Mouse (Mus musculus) urinary bladder, postnatal 36 days (tissue): ENCODE measurements around the gene Fam19a4.

ENCODE experiments used
- DNase-seq, 2 experiments: peaks; one replicate each; pipeline ENCODE4 v3.0.0; 2022; ENCODE audit warnings: low spot score in 2 of 2, mixed read lengths in 1 of 2

The Fam19a4 gene

GRCm38 (mm10) chr6:97060074-97060681, at the start of gene Fam19a4:
Gene Fam19a4 (minus strand): TSS chr6:97060413.
- DNase-seq: no peak

DNA sequence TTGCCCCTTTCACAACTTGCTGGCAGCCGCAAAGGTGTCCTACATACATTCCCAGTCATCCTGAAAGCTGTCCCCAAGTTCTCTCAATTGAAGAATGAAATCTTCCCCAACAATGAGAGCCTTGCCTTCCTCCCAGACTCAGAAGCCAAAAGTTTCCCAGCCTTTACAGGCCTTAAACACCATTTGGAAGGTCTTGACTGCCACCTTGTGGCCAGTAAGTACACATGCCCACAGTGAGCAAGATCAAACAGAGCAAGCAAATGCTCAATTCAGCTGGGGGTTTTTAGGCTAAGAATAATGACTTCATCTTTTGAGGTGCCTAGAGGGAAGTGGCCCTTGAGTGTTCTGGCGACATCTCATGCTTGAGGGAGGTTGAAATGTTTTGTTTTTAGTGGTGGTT, 46.6 kb upstream of the Fam19a4 start:
- no peak for DNase-seq

DNA sequence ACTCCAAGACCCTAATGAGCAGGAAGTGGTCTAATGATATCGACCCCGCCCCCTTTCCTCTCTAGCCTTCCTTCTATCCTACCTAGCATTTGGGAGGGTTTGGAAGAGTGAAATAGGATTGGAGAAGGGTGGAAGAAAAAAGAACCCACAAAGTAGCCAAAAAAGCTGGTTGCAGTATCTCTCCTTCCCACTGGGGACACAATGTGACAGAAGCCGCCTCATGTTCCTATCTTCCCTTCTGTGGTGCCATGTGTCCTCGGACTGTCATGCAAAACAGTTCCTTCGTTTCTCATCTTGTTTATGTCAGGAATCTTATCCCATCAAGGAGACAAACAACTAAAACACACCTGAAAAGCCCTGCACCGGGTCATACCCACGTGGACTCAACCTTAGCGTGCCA, 45.9 kb upstream of the Fam19a4 start:
- no peak for DNase-seq

DNA sequence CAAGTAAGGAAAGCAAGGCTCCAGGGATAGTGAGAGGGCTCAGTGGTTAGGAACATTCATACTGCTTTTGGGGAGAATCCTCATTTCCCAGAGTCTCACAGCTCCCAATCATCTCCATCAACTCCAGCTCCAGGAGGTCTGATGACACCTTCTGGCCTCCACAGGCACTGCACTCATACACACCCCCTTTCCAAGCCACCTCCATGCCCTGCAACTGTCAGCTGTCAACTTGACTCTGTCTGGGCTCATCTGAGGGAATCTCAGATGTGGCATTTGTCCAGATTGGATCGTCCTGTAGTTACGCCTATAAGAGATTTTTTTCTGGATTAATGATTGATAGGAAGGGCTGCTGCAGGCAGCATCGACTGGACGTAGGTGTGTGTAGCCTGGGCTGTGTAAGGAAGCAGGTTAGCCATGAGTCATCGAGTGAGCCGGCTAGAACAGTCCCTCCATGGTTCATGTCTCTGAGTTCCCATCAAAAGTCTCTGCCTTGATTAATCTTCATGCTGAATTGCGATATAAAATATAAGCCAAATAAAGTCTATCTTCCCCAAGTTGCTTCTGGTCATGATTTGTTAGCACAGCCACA, 44.1 kb upstream of the Fam19a4 start:
- DNase-seq: no peak

- no peak for DNase-seq
These were observed 41.9 kb upstream of the Fam19a4 start for GRCm38 (mm10) chr6:97101958-97102702.

DNA sequence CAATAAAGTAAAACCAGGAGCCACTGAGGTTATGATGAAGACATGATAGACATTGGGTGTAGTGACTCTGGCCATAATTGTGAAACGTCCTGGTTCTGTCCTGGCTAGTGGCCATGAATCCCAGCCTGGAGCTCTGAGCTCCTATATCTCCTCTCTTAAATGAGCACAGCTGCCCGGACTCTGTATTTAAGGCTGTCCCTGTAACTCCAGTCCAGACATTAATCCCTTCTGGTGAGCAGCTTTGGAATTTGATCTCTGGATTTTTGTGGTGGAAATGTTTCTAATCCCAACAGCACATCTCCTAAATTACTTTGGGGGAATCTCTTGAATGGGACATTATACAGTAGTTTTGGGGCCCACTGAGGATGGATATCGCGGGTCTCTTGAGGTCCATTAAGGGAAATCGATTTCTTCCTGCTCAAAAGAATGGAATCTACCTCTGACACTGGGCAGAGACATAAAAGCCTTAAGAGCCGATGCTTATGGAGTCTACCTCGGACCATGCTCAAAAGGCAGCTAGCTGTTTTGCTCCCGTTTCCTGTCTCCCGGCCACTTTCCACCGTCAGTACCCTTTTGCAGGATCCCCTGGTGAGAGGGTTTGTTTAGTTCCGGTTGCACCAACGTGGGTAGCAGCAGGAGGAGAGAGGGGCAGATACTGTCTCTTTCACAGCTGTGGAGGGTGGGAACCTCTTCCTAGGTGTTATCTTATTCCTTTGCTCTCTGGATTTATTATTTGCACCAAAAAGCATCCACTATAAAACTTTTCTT, 41.2 kb upstream of the Fam19a4 start:
- no peak for DNase-seq

DNA sequence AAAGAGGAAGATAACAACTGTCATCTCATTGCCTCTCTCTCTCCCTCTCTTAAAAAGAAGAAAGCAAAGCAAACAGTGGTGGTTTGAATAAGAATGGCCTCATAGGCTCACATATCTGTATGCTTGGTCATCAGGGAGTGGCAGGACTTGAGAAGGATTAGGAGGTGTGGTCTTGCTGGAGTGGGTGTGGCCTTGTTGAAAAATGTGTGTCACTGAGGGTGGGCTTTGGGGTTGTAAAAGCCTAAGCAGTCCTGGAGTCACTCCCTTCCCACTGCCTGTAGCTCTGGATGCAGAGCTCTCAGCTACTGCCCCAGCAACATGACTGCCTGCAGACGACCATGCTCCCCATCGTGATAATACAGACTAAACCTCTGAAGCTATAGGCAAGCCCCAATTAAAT, 22.1 kb upstream of the Fam19a4 start:
- no peak for DNase-seq

GRCm38 (mm10) chr6:97080016-97080415, 19.8 kb upstream of the Fam19a4 start:
- DNase-seq: no peak

- no peak for DNase-seq
These were observed 614 bp downstream of the Fam19a4 start for GRCm38 (mm10) chr6:97059599-97059998.

- DNase-seq: no peak
These were observed 7.9 kb downstream of the Fam19a4 start for GRCm38 (mm10) chr6:97052196-97052770.

- no peak for DNase-seq
These were observed 11.8 kb downstream of the Fam19a4 start for GRCm38 (mm10) chr6:97048403-97048802.

- no peak for DNase-seq
These were observed 13.7 kb downstream of the Fam19a4 start for GRCm38 (mm10) chr6:97046541-97046940.

- DNase-seq: no peak
These were observed 33.0 kb downstream of the Fam19a4 start for GRCm38 (mm10) chr6:97027110-97027677.

GRCm38 (mm10) chr6:97019323-97019722, 40.9 kb downstream of the Fam19a4 start:
- DNase-seq: no peak

DNA sequence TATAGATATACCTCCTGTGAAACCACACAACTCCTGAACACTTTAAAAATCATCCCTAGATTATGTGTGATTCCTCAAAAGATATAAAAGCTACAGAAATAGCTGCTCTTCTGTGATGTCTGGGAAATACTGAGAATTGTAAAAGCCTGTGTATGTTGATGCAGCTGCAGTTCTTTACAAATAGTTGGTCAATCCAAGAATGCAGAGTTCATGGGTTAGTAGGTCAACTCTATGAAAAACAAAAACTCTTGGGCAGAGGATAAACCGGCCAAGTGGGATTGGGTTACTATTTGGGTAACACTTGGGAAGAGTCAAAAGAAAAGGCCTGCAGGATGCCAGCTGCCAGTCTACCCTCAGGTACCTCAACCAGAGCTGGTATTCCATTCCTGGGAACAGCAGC, 43.5 kb downstream of the Fam19a4 start:
- no peak for DNase-seq

DNA sequence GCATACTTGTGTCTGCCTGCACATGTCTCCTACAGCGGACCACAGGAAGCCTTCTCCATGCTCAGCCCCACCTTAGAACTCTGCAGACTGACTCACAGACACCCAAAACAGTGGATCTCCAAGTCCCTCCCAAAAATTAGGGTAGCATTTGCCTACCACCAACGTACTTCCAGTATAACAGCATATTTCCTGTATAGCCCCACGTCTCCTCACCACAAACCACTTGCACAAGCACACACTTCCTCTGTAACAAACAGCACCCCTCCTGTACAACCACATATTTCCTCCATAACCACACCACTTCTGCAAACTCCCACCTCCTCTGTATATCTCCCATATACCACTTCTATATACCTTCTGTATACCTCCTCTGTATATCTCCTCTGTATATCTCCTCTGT, 44.2 kb downstream of the Fam19a4 start:
- no peak for DNase-seq

GRCm38 (mm10) chr6:97006513-97007094, 53.6 kb downstream of the Fam19a4 start:
- peak; percentile 25 to 27 for DNase-seq

- no peak for DNase-seq
These were observed 55.2 kb downstream of the Fam19a4 start for GRCm38 (mm10) chr6:97005038-97005437.

GRCm38 (mm10) chr6:96995556-96996159, 64.6 kb downstream of the Fam19a4 start:
- no peak for DNase-seq

- no peak for DNase-seq
These were observed 68.5 kb downstream of the Fam19a4 start for GRCm38 (mm10) chr6:96991741-96992140.

DNA sequence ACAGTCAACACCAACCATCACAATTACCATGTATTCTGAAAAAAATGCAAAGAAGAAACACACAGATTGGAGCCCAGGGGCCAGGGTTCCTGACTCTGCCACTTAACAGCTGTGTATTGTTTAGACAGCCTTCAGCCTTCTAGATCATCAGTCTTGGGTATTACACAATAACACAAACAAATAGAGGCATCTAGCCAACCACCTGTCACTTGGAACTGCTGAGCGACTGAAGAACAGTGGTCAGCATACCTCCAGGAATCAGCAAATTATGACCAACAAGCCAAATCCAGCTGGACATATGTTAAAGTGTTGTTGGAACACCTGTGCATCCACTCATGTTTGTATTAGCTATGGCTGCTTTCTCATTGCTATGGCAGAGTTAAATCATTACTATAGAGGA, 82.7 kb downstream of the Fam19a4 start:
- DNase-seq: no peak
